Mouse (Mus musculus) cerebral cortex, adult 2 months (tissue): Measurements from ENCODE around the gene Lce3f.

Source experiments
- WGBS: fragments of 180-500 bp; shearing (Covaris S2); methylation state at CpG from one replicate; pipeline ENCODE4 v1.1.7; 2018; 5-methylcytosine and 5-hydroxymethylcytosine counted together

The Lce3f gene

GRCm38 (mm10) chr3:92991926-92992325, at the start of gene Lce3f:
Lce3f (plus strand) TSS chr3:92992226.

GRCm38 (mm10) chr3:92944186-92944585, 47.8 kb upstream of the Lce3f start, which contains the start of gene Lce3c:
Lce3c (plus strand) TSS chr3:92944486.
- 80% methylated on average over 1 of the region's 1 CpGs for WGBS

- WGBS, result 98% methylated on average over 1 of the region's 1 CpGs
These were observed 34.9 kb upstream of the Lce3f start, which contains the start of gene Lce3d for GRCm38 (mm10) chr3:92957090-92957489. Lce3d (plus strand) TSS chr3:92957390.

GRCm38 (mm10) chr3:92966761-92967160, 25.3 kb upstream of the Lce3f start, which contains the start of gene Lce3e:
Lce3e (plus strand) TSS chr3:92967061.
- WGBS, result 93% methylated on average over 2 of the region's 2 CpGs

GRCm38 (mm10) chr3:92978484-92978883, 13.5 kb upstream of the Lce3f start:
- 80% methylated on average over 2 of the region's 2 CpGs for WGBS

GRCm38 (mm10) chr3:92998691-92999090, 6.7 kb downstream of the Lce3f start:
- 4% methylated on average over 7 of the region's 7 CpGs for WGBS

- 84% methylated on average over 3 of the region's 3 CpGs for WGBS
These were observed 8.6 kb downstream of the Lce3f start for GRCm38 (mm10) chr3:93000621-93001020.

GRCm38 (mm10) chr3:93002843-93003242, 10.8 kb downstream of the Lce3f start:
- WGBS, result 72% methylated on average over 4 of the region's 4 CpGs

GRCm38 (mm10) chr3:93014378-93014801, 22.4 kb downstream of the Lce3f start:
- 2% methylated on average over 24 of the region's 24 CpGs for WGBS

- 34% methylated on average over 5 of the region's 5 CpGs for WGBS
These were observed 22.8 kb downstream of the Lce3f start for GRCm38 (mm10) chr3:93014871-93015270.

GRCm38 (mm10) chr3:93015460-93016104, 23.6 kb downstream of the Lce3f start, which contains the start of gene Crct1:
Crct1 (minus strand) TSS chr3:93015687.
- WGBS, result 53% methylated on average over 4 of the region's 4 CpGs

GRCm38 (mm10) chr3:93018960-93019359, 26.9 kb downstream of the Lce3f start, which contains the start of gene Lce1m:
Lce1m (minus strand) TSS chr3:93019060.
- WGBS, result 95% methylated on average over 2 of the region's 2 CpGs

GRCm38 (mm10) chr3:93021171-93021570, 29.1 kb downstream of the Lce3f start:
- WGBS, result 71% methylated on average over 1 of the region's 1 CpGs

- WGBS, result 46% methylated on average over 3 of the region's 3 CpGs
These were observed 31.6 kb downstream of the Lce3f start for GRCm38 (mm10) chr3:93023411-93024184.

GRCm38 (mm10) chr3:93025486-93025885, 33.5 kb downstream of the Lce3f start:
- 67% methylated on average over 2 of the region's 2 CpGs for WGBS

GRCm38 (mm10) chr3:93031450-93031849, 39.4 kb downstream of the Lce3f start:
- WGBS, result 37% methylated on average over 5 of the region's 5 CpGs
